Mouse (Mus musculus) lung, postnatal 0 days (tissue): Measurements from ENCODE around the gene Snrpd3. TPM values are rescaled to one million over a fixed set of nuclear protein-coding genes. Genes with fewer than 3 reads are reported as not detected.
"Not testable (repeated sequence)": the region's sequence is repeated elsewhere in the genome, so short reads cannot be mapped to it uniquely, and the experiment has no call there.

ENCODE experiments used
- ATAC-seq: fragments of 200-750 bp; cut with Nextera tagmentation; 2 replicates; pipeline ENCODE4 v1.8.0; 2017; ENCODE audit warnings: moderate library complexity
- DNase-seq: peaks from one replicate; pipeline ENCODE4 v3.0.0-alpha.2; 2016; ENCODE audit warnings: low spot score
- H3K27ac ChIP-seq: fragments of 300-500 bp; sonication (generic); 2 replicates; pipeline ENCODE4 v1.5.1; 2014; ENCODE audit warnings: antibody characterized with exemption, mild to moderate bottlenecking, low read length, mixed read lengths
- H3K27me3 ChIP-seq: fragments of 300-500 bp; sonication (generic); replicated peaks from 2 replicates; pipeline ENCODE4 v1.6.1; 2014; ENCODE audit warnings: low read length, mixed read lengths; ENCODE audit not compliant: insufficient read depth
- H3K36me3 ChIP-seq: fragments of 300-500 bp; sonication (generic); 2 replicates; pipeline ENCODE4 v1.6.1; 2014; ENCODE audit warnings: low read length, mixed read lengths; ENCODE audit not compliant: insufficient read depth
- H3K4me1 ChIP-seq: fragments of 300-500 bp; sonication (generic); 2 replicates; pipeline ENCODE4 v1.6.1; 2014; ENCODE audit warnings: antibody characterized with exemption, low read depth, low read length, mixed read lengths; ENCODE audit not compliant: insufficient read depth
- H3K4me2 ChIP-seq: fragments of 300-500 bp; sonication (generic); replicated peaks from 2 replicates; pipeline ENCODE4 v1.6.1; 2014; ENCODE audit warnings: low read depth, mild to moderate bottlenecking, low read length, moderate library complexity, mixed read lengths
- H3K4me3 ChIP-seq: fragments of 300-500 bp; sonication (generic); 2 replicates; pipeline ENCODE4 v1.5.1; 2014; ENCODE audit warnings: low read depth, low read length
- H3K9ac ChIP-seq: fragments of 300-500 bp; sonication (generic); replicated peaks from 2 replicates; pipeline ENCODE4 v1.6.1; 2014; ENCODE audit warnings: low read depth, mild to moderate bottlenecking
- H3K9me3 ChIP-seq: fragments of 300-500 bp; sonication (generic); 2 replicates; pipeline ENCODE4 v1.6.1; 2016; ENCODE audit warnings: low read length, mixed read lengths
- CTCF ChIP-seq: IDR thresholded peaks from 2 replicates; pipeline ENCODE4 v1.5.1; 2016; ENCODE audit warnings: antibody characterized with exemption, mild to moderate bottlenecking
- EP300 ChIP-seq: IDR thresholded peaks from 2 replicates; pipeline ENCODE4 v1.6.1; 2016; ENCODE audit warnings: antibody characterized with exemption, mild to moderate bottlenecking, control low read depth
- WGBS: fragments of 180-500 bp; shearing (Covaris S2); extraction: QIAGEN DNeasy Blood & Tissue Kit; methylation state at CpG from one replicate; pipeline ENCODE4 v1.1.7; 2014; 5-methylcytosine and 5-hydroxymethylcytosine counted together
- polyA plus RNA-seq: library from polyadenylated mRNA; unstranded; fragments of >200 nt; fragmentation: Nextera tagmentation; extraction: Ambion mirVana; gene quantifications from 2 replicates; pipeline ENCODE4 v1.2.1, GENCODE M21; 2015

The Snrpd3 gene
- polyA plus RNA-seq, 1 experiment from 2014 or later: 61.6 TPM

GRCm38 (mm10) chr10:75566765-75567164 is 49.4 kb downstream of the Snrpd3 start:
- not testable (repeated sequence) for H3K27me3 ChIP-seq, H3K27ac ChIP-seq, H3K4me1 ChIP-seq, H3K9ac ChIP-seq, H3K4me3 ChIP-seq, DNase-seq, H3K36me3 ChIP-seq, H3K4me2 ChIP-seq, ATAC-seq, H3K9me3 ChIP-seq
- 81% methylated on average over 2 of the region's 2 CpGs for WGBS
- peak; percentile 31 for TF ChIP-seq CTCF

- WGBS: 29% methylated on average over 5 of the region's 5 CpGs
- H3K4me1 ChIP-seq: no peaks in the 10 kb centered on the region
- H3K9ac ChIP-seq: no peak overlapping the region
- no peak overlapping the region for H3K4me3 ChIP-seq
- H3K36me3 ChIP-seq: no peaks in the 10 kb centered on the region
- no peaks in the 10 kb centered on the region for H3K27me3 ChIP-seq
- ATAC-seq (no peak), DNase-seq (no peak)
- H3K9me3 ChIP-seq: no peaks in the 10 kb centered on the region
- H3K27ac ChIP-seq: no peak overlapping the region
- no peak overlapping the region for H3K4me2 ChIP-seq
- TF ChIP-seq CTCF: no peak
- no peak for TF ChIP-seq EP300
These were observed 50.7 kb downstream of the Snrpd3 start for GRCm38 (mm10) chr10:75568029-75568428.

GRCm38 (mm10) chr10:75568441-75568840 is 51.1 kb downstream of the Snrpd3 start:
- H3K4me1 ChIP-seq: no peaks in the 10 kb centered on the region
- WGBS: 9% methylated on average over 11 of the region's 11 CpGs
- H3K27ac ChIP-seq: no peak overlapping the region
- H3K27me3 ChIP-seq: no peaks in the 10 kb centered on the region
- no peaks in the 10 kb centered on the region for H3K9me3 ChIP-seq
- no peak overlapping the region for H3K4me2 ChIP-seq
- DNase-seq (no peak), ATAC-seq (no peak)
- no peak overlapping the region for H3K4me3 ChIP-seq
- H3K36me3 ChIP-seq: no peaks in the 10 kb centered on the region
- no peak for TF ChIP-seq EP300
- no peak for TF ChIP-seq CTCF
- no peak overlapping the region for H3K9ac ChIP-seq

GRCm38 (mm10) chr10:75568851-75569250 is 51.5 kb downstream of the Snrpd3 start:
- H3K4me1 ChIP-seq: no peaks in the 10 kb centered on the region
- no peak overlapping the region for H3K9ac ChIP-seq
- H3K4me3 ChIP-seq: no peak overlapping the region
- 28% methylated on average over 4 of the region's 4 CpGs for WGBS
- H3K4me2 ChIP-seq: no peak overlapping the region
- no peaks in the 10 kb centered on the region for H3K9me3 ChIP-seq
- no peak for DNase-seq
- H3K27ac ChIP-seq: no peak overlapping the region
- H3K36me3 ChIP-seq: no peaks in the 10 kb centered on the region
- ATAC-seq: no peak
- H3K27me3 ChIP-seq: no peaks in the 10 kb centered on the region
- TF ChIP-seq EP300 (no peak), CTCF (no peak)

- Histone ChIP-seq H3K9ac (no peak overlapping the region), H3K36me3 (no peaks in the 10 kb centered on the region), H3K4me2 (no peak overlapping the region), H3K27ac (no peak overlapping the region), H3K4me1 (no peaks in the 10 kb centered on the region), H3K4me3 (no peak overlapping the region), H3K27me3 (no peaks in the 10 kb centered on the region), H3K9me3 (no peaks in the 10 kb centered on the region)
- TF ChIP-seq EP300: no peak
- no peak for TF ChIP-seq CTCF
- ATAC-seq (no peak), DNase-seq (no peak)
- WGBS: 39% methylated on average over 10 of the region's 10 CpGs
These were observed 53.8 kb downstream of the Snrpd3 start for GRCm38 (mm10) chr10:75570981-75571657.

GRCm38 (mm10) chr10:75571937-75572336 is 54.6 kb downstream of the Snrpd3 start:
- WGBS: 55% methylated on average over 9 of the region's 9 CpGs
- no peaks in the 10 kb centered on the region for H3K9me3 ChIP-seq
- H3K4me1 ChIP-seq: no peaks in the 10 kb centered on the region
- no peaks in the 10 kb centered on the region for H3K27me3 ChIP-seq
- H3K27ac ChIP-seq: no peak overlapping the region
- ATAC-seq: no peak
- H3K4me2 ChIP-seq: no peak overlapping the region
- no peak for DNase-seq
- TF ChIP-seq CTCF (no peak), EP300 (no peak)
- no peak overlapping the region for H3K9ac ChIP-seq
- no peak overlapping the region for H3K4me3 ChIP-seq
- H3K36me3 ChIP-seq: no peaks in the 10 kb centered on the region

- Histone ChIP-seq H3K9me3 (no peaks in the 10 kb centered on the region), H3K27ac (no peak overlapping the region), H3K36me3 (no peaks in the 10 kb centered on the region), H3K4me1 (no peaks in the 10 kb centered on the region), H3K4me3 (no peak overlapping the region), H3K27me3 (no peaks in the 10 kb centered on the region), H3K4me2 (no peak overlapping the region), H3K9ac (no peak overlapping the region)
- 75% methylated on average over 10 of the region's 10 CpGs for WGBS
- no peak for DNase-seq
- TF ChIP-seq CTCF: no peak
- no peak for TF ChIP-seq EP300
- no peak for ATAC-seq
These were observed 55.8 kb downstream of the Snrpd3 start for GRCm38 (mm10) chr10:75573181-75573580.
